Mouse (Mus musculus): Measurements from ENCODE around the gene Isx.

The Isx gene

DNA sequence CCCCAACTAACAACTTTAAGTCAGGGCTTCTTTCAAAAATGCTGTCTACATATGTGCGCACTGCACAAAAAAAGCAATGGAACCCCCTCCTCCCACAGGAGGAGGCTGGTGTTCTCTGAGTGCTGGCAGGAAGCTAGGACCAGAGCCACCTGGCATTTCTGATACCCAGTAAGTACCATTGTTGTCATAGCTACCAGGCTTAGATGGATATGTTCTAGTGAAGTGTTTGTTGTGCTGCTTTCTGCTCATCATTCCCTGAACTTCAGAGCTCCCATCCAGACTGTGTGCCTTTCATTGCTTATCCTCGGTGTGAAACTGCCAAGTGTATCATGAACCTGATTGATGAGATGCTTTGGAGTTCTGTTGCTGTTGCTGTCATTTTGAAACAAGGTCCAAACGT, 26.8 kb downstream of the Isx start:
- no peak for DNase-seq (ENCODE audit: extremely low spot score, low read depth, low spot score)

DNA sequence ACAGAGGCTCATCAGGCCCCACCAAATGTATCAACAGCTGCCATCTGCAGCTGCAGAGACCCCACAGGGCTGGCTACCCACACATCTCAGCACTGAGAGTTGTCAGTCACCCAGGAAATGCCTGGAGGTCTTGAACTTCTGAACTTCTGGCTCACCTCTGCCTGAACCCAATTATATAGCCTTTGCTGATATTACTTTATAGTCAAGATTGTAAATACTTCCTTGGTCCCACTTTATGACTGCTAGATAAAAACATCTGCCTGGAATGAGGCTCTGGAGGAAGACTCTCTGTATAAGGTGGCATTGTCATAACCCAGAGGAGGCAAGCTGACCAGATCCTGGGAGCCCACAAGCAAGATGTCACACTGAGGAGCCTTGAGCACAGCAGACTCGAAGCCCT, 28.8 kb downstream of the Isx start:
- DNase-seq (ENCODE audit: extremely low spot score, low read depth, low spot score) = no peak

DNA sequence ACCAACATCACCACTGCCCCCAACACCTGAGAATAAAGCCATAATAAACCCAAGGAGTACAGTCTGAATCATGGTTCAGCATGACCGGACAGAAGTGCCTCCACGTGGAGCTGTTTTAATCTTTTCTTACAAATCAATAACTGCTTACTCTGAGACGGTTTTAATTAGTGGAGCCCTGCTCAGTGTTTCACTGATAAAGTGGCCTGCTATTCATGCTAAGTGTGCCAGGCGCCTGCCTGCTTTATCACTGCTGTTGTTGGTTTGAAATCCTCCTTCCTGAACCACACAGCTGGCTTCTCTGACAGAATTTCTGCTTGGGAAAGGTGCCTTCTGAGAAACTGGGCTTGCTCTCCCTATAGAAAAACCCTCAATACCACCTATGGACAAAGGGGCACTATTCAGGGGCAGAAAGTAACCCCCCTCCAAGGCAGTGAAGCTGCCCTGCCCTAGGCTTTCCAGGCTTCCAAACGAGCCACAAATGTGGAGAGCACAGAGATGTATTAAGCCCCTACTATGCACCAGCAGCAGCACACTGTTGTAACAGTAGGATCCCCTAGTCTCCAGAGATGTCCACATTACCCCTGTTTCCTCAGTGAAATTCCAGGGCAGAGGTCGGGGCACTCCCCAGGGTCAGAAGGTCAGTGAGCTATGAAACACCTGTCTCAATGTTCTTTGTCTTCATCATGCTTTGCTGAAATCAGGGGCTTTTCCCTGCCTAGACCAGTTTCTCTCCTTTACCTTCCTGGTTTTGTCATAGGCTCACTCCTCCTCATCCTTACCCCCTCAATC, 30.3 kb downstream of the Isx start:
- no peak for DNase-seq (ENCODE audit: extremely low spot score, low read depth, low spot score)

DNA sequence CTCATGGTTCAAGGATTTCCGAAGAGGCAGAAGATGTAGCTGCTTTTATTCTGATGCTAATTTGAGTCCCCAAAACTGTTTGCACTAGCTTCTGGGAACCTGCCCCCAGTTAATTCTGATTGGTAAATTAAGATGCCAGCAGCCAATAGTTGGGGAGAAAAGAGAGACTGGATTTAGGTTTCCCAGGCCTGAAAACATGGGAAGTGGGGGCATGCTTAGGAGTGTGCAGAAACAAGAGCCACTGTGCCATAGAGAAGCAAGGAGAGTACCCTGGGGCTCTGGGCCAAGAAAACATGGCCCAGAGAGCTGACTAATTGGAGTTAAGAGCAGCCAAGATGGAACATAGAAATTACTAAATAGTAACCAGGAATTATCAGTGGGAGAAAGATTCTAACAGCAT, 33.4 kb downstream of the Isx start:
- no peak for DNase-seq (ENCODE audit: extremely low spot score, low read depth, low spot score)

DNA sequence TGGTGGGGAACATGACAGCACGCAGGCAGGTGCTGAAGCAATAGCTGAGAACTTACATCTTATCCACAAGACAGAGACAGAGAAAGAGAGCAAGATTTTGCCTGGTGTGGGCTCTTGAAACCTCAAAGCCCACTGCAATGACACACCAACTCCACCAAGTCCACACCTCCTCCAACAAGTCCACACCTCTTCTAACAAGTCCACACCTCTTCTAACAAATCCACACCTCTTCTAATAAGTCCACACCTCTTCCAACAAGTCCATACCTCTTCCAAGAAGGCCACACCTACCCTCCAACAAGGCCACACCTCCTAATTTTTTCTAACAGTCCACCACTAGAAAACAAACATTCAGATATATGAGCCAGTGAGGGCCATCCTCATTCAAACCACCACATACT, 37.7 kb downstream of the Isx start:
- DNase-seq (ENCODE audit: extremely low spot score, low read depth, low spot score) = no peak

DNA sequence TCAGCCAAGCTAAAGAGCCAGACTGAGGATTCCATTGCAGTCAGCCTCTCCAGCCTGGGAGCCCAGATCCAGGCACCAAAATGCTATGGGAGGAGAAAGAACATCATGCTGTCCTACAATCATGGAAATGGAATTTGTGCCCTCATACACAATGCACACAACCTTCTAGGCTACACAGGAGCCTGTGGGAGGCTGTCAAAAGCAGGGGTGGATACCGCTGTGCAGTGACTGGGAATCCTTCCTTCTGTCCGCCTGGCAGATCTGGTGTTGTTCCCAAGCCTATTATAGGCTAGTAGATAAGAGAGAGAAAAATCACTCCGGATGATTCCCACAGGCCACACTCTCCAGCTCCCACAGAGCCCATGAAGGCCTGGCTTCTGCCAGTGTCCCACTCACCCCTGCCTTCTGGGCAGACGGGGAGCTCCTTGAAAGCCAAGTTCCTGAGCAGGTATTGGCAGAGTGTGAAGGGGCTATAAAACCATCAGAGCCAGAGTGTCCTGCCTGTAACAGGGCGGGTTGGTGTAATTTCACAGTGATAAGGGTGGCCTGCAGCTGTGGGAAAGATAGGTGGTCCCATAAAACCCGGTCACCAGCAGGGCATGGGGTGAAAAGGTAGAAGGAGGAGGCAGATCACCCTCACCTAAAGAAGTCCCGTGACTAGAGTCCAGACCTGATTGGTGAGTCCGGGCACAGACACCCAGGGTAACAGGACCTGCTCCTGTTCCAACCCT, 47.9 kb downstream of the Isx start:
- no peak for DNase-seq (ENCODE audit: extremely low spot score, low read depth, low spot score)

DNA sequence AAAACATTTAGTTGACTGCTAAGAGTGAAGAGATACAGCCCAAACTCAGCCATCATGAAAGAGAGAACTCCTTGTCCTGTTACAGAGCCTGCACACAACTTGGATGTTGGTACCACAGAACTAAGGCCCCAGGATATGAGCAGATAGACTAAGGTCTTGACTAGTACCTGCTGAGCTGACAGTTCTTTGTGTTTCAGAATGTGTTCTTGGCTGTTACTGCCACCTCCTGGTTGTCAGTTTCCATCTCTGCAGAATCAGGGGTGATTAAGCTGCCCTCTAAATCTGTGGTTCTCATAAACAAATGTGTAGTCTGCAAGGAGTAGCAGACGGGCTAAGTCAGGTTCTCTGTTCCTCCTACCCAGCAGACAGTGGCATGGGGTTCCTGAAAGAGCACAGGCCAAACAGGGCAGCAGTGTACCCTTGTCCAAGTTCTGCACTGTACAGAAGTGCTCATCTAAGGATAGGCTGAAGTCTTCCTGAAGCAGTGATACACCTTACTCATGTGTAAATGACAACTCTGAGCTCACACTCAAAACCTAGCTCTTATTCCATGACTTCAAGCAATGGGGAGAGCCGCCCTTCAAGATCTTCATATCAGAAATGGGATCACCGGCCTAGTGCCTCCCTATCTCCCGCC, 49.0 kb downstream of the Isx start:
- no peak for DNase-seq (ENCODE audit: extremely low spot score, low read depth, low spot score)

DNA sequence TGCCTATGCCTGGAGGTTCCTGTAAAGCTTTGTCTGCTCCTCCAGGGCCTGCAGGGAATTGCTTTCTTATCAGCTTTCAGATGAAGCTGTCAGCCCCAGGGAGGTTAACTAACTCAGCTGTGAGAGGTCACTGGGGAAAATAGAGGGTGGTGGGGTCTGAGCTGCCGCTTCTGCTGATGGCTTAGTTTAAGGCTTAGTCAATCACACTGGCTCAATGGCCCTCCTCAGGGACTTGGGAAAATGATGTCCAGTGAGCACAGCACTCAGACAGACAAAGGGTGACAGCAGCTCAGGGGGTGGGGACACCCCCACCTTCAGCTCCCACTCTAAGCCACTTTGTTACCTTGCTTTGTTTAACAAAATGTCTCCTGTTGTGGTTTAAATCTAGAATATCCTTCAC, 55.0 kb downstream of the Isx start:
- no peak for DNase-seq (ENCODE audit: extremely low spot score, low read depth, low spot score)

DNA sequence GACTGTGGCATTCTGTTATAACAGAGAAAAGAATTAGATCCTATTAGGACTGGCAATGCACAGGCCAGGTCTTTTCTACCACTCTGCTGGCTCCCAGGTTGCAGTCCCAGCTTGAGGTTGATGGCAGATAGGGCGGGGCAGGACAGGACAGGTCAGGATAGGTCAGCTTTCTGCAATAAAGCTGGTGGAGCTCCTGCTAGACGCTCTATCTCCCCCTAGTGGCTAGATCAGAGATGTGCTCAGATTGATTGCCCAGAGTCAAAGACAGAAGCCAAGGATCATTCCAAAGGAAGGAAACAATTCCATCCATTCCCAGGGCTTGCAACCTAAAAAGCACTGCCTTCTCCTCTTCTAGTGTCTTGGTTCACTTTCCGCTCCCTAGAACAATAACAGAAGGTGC, 57.8 kb downstream of the Isx start:
- DNase-seq (ENCODE audit: extremely low spot score, low read depth, low spot score) = peak; percentile 52

DNA sequence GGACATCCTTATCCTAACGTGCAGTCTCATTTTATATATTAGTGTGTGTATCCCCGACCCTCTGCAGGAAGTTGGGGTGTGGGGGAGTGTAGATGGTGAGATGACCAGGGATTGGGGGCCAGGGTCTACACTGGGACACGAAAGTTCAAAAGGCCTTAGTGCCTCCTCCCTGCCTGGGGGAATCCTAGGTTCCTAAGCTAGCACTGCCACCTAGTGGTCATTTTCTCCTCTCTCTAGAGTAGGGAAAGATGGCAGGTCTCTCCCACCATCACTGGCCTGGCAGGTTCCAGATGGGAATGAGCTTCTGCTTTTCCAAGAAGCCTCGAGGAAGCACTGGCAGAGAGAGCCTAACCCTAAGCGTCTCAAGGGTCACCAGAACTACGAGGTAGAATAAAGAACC, 62.3 kb downstream of the Isx start:
- DNase-seq (ENCODE audit: extremely low spot score, low read depth, low spot score) = peak; percentile 54

DNA sequence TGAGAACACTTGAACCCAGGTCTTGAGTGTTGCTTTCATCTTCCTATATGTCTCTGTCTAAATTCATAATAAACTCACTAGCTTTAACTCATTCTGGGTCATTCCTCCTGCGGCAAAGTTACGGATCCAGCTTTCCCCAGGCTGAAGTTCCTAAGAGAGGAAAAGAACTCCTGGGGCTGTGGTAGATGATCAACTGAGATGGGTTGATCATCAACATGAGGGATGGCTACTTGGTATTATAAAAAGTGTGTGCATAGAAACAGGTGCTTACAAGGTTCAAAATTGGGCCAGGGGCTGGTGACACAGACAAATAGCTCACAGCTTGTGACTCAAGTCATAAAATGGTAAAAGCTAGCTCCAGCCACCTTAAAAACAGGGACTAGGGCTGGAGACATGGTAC, 63.7 kb downstream of the Isx start:
- no peak for DNase-seq (ENCODE audit: extremely low spot score, low read depth, low spot score)

DNA sequence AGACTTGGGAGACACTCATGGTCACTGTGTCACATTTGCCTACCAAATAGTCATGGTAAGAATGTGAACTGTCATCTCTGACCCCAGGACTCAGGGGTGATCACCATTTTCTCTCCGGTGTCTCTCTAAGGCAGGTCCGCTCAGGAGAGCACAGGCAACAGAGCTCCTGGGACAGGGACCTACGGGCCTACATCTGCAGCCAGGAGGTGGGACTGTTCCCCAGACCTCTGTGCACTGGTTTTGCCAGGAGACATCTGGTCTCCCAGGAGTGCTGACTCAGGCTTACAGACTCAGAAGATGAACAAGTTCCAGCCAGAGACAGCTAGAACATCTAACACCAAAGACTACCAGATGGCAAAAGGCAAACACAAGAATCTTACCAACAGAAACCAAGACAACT, 69.1 kb downstream of the Isx start:
- DNase-seq (ENCODE audit: extremely low spot score, low read depth, low spot score) = no peak
